Mouse (Mus musculus) cerebellum, adult 2 months (tissue): ENCODE data around the gene Ssb.

ENCODE experiments used
- CTCF ChIP-seq: fragments of 200-500 bp; IDR thresholded peaks from 2 replicates; pipeline ENCODE4 v1.5.1; 2011; ENCODE audit warnings: low read depth, mild to moderate bottlenecking, control low read depth, low read length, moderate library complexity, borderline replicate concordance; ENCODE audit not compliant: insufficient read depth
- POLR2A ChIP-seq: fragments of 200-500 bp; IDR thresholded peaks from 2 replicates; pipeline ENCODE4 v1.6.1; 2011; ENCODE audit warnings: low read length, control low read depth, borderline replicate concordance; ENCODE audit not compliant: insufficient read depth

DNA sequence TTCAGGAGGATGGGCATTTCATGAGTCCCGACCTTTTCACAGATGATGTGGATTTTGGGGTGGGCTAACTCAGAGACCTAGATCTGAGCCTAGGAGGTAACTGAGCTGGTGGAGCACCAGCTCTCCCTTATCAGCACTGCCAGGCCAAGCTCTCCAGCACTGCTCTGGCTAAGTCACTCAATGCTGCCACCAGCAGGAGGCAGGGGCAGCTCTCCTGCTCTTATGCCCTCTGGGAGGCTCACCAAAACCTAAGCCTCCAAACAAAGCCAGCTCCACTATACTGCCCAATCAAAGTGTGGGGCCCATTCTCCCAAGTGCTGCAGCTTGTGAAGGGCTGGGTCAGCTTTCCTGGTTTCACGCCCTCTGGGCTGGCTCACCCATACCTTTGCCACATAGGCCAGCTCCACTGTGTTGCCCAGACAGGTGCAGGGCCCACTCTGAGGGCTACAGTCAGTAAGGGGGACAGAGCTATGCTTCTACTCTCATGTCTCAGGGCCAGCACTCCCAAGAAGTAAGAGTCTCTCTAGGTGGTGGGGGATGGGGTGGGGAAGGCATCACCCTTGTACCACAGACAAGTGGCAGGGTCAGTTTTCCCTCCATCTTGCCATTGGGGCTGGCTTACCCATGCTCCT lies 9.8 kb upstream of the Ssb start:
- no peak for TF ChIP-seq POLR2A
- no peak for TF ChIP-seq CTCF
